Mouse (Mus musculus) stomach, postnatal 0 days (tissue): ENCODE measurements around the gene Arhgef10l.

Experiments
- CTCF ChIP-seq: IDR thresholded peaks from 2 replicates; pipeline ENCODE4 v1.5.1; 2016; ENCODE audit warnings: antibody characterized with exemption, low read depth, mild to moderate bottlenecking, moderate library complexity
- EP300 ChIP-seq: optimal IDR thresholded peaks from 2 replicates; pipeline ENCODE3; 2016; ENCODE audit warnings: antibody characterized with exemption

DNA sequence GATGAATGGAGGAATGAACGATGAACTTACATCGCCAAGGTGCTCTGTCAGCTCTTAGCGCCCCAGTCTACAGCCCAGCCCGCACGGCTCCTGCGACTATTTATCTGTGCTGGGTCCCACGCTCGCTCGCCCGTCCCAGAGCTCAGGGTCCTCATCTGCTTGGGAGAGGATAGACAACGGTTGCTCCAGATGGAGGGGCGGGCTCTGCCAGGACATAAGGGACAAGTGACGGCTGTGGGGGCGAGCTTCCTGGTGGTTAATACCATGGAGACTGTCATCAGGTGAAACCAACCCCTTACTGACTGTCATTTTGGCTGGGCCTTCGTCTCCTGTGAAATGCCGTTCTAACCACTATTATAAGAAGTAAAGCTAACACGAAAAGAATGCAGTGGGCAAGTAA is 114.0 kb downstream of the Arhgef10l start:
- no peak for TF ChIP-seq EP300
- TF ChIP-seq CTCF, result no peak
